Mouse (Mus musculus) liver, embryonic 15.5 days (tissue): ENCODE results near the gene Klrc1. TPM values are rescaled to one million over a fixed set of nuclear protein-coding genes. Genes with fewer than 3 reads are reported as not detected.
"Not testable (repeated sequence)": the region's sequence is repeated elsewhere in the genome, so short reads cannot be mapped to it uniquely, and the experiment has no call there.

ENCODE experiments used
- ATAC-seq: fragments of 200-750 bp; cut with Nextera tagmentation; 2 replicates; pipeline ENCODE4 v1.8.0; 2017; ENCODE audit warnings: moderate number of reproducible peaks, mild to moderate bottlenecking, moderate library complexity; ENCODE audit not compliant: insufficient read depth
- H3K27ac ChIP-seq: fragments of 300-500 bp; sonication (generic); replicated peaks from 2 replicates; pipeline ENCODE4 v1.5.1; 2015; ENCODE audit warnings: mild to moderate bottlenecking, inconsistent platforms
- H3K27me3 ChIP-seq: fragments of 300-500 bp; sonication (generic); 2 replicates; pipeline ENCODE4 v1.6.1; 2015; ENCODE audit warnings: mild to moderate bottlenecking, inconsistent platforms
- H3K36me3 ChIP-seq: fragments of 300-500 bp; sonication (generic); replicated peaks from 2 replicates; pipeline ENCODE4 v1.6.1; 2015; ENCODE audit warnings: moderate library complexity, mild to moderate bottlenecking, inconsistent platforms
- H3K4me1 ChIP-seq: fragments of 300-500 bp; sonication (generic); replicated peaks from 2 replicates; pipeline ENCODE4 v1.6.1; 2015; ENCODE audit warnings: inconsistent platforms
- H3K4me2 ChIP-seq: fragments of 300-500 bp; sonication (generic); 2 replicates; pipeline ENCODE4 v1.6.1; 2015; ENCODE audit warnings: moderate library complexity, mild to moderate bottlenecking, inconsistent platforms
- H3K4me3 ChIP-seq: fragments of 300-500 bp; sonication (generic); replicated peaks from 2 replicates; pipeline ENCODE4 v1.5.1; 2015; ENCODE audit warnings: mild to moderate bottlenecking, inconsistent platforms
- H3K9ac ChIP-seq: fragments of 300-500 bp; sonication (generic); 2 replicates; pipeline ENCODE4 v1.6.1; 2015; ENCODE audit warnings: moderate library complexity, mild to moderate bottlenecking, inconsistent platforms
- H3K9me3 ChIP-seq: fragments of 300-500 bp; sonication (generic); replicated peaks from 2 replicates; pipeline ENCODE4 v1.6.1; 2016; ENCODE audit warnings: inconsistent platforms
- WGBS: fragments of 180-500 bp; shearing (Covaris S2); methylation state at CpG from one replicate; pipeline ENCODE4 v1.1.7; 2015; ENCODE audit warnings: mixed read lengths; ENCODE audit not compliant: insufficient replicate concordance; 5-methylcytosine and 5-hydroxymethylcytosine counted together
- polyA plus RNA-seq: library from polyadenylated mRNA; unstranded; fragments of >200 nt; fragmentation: Nextera tagmentation; extraction: Ambion mirVana; gene quantifications from 2 replicates; pipeline ENCODE4 v1.2.1, GENCODE M21; 2015

The Klrc1 gene
- 0.22 and 0.33 TPM in 2 replicates for polyA plus RNA-seq

DNA sequence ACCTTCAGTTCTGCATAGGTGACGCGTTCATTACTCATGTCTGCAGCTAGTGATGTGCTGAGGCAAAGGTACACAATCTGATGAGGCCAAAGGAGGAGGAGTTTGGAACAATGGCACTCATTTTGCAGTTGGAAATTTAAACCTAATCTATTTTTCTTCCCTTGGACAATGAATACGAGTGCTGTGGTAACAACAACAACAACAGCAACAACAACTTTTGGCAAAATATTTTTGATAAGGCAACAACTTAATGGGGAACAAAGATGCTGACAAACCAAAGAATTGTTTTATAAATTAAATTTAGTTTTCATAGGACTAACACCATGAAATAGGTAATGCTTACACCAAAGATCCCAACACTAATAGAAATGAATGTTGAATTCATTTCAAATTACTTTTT, at the start of gene Klrc1:
Gene Klrc1 (minus strand): TSS at position 101 of the 400 bp plus-strand sequence.
- 57% methylated on average over 3 of the region's 3 CpGs for WGBS
- Histone ChIP-seq H3K9ac (no peak within 1 kb of the TSS), H3K4me2 (no peak within 1 kb of the TSS), H3K4me3 (no peak within 1 kb of the TSS), H3K27ac (no peak within 1 kb of the TSS), H3K27me3 (no peaks in the 10 kb centered on the region), H3K9me3 (no peaks in the 10 kb centered on the region), H3K36me3 (no peaks in the 10 kb centered on the region), H3K4me1 (no peaks in the 10 kb centered on the region)
- no peak for ATAC-seq

DNA sequence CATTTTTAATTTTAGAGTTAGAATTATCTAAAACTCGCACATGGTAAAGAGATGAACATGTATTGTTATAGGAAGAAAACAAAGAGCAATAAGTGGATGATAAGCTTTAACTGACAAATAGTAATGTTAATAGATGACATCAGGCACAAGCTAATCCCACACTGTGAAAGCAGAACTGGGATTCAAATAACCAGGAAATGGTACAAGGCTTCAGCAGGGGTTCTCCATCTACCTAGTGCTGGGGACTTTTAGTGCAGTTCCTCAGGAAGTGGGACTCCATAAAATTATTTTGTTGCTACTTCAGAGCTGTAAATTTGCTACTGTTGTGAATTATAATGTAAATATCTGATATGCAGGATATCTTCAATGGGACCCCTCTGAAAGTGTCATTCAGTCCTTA, 48.5 kb upstream of the Klrc1 start:
- H3K9ac ChIP-seq: no peak overlapping the region
- no peaks in the 10 kb centered on the region for H3K9me3 ChIP-seq
- no peaks in the 10 kb centered on the region for H3K27me3 ChIP-seq
- no peaks in the 10 kb centered on the region for H3K36me3 ChIP-seq
- no peak overlapping the region for H3K27ac ChIP-seq
- no peak for ATAC-seq
- H3K4me1 ChIP-seq: no peaks in the 10 kb centered on the region
- 64% methylated on average over 1 of the region's 1 CpGs for WGBS
- no peak overlapping the region for H3K4me3 ChIP-seq
- H3K4me2 ChIP-seq: no peak overlapping the region

DNA sequence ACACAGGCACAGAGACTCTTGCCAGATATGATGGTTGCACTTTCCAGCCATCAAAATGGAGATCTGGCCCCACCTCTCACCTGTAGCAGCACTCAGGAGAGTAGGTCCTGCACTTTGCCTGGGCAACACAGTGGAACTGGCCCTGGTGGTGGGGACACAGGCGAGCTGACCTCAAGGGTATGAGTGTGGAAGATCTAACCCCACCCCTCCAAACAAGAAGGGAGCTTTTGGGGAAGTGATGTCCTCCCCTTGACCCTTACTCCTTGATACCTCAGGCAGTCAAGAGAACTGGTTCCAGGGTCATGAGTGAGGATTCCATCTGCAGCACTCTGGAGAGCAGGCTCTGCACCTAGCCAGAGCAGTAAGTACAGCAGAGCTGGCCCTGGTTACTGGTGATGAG, 42.6 kb upstream of the Klrc1 start:
- no peak overlapping the region for H3K27ac ChIP-seq
- 33% methylated on average over 1 of the region's 1 CpGs for WGBS
- H3K9me3 ChIP-seq: no peaks in the 10 kb centered on the region
- ATAC-seq: no peak
- H3K4me3 ChIP-seq: no peak overlapping the region
- no peaks in the 10 kb centered on the region for H3K27me3 ChIP-seq
- no peak overlapping the region for H3K4me2 ChIP-seq
- H3K9ac ChIP-seq: no peak overlapping the region
- no peaks in the 10 kb centered on the region for H3K4me1 ChIP-seq
- no peaks in the 10 kb centered on the region for H3K36me3 ChIP-seq

DNA sequence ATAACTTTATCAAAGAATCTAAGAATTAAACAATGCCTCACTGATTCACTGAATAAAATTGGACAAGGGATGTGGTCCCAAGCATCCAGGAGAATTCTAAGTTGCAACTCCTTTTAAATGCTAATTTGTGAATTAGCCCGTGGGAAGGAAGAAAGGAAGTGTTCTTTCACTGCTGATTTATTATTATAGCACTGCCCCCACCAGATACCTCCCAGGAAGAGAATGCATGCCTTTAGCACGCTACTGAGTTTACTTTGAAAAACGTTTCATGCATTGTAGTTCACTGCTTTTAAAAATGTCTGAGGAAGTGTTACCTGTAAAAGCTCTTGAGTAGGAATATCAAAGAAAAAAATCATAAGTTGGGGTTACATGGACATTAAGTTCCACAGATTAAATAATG, 41.7 kb upstream of the Klrc1 start:
- 13% methylated on average over 3 of the region's 3 CpGs for WGBS
- no peak overlapping the region for H3K27ac ChIP-seq
- ATAC-seq: no peak

DNA sequence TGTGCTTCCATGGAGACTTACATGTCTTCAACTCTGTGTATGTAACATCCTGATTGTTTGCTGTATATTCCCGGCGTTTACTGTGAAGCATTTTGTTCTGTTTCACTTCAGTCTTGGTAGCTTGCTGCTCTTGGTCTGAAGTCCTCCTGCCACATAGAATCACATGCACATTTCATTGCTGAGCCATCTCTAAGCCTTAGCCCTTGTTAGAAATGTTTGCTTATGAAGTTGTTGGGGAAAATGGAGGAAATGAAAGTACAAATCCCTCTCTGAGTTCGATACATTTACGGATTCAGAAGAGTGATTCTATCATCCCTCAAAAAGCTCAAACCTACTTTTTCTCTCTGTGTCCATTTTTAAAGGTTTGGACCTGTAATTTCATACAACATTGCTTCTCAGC, 38.3 kb upstream of the Klrc1 start, which contains the start of gene Klri1:
Gene Klri1 (minus strand): TSS at position 101 of the 400 bp plus-strand sequence.
- H3K27ac ChIP-seq: no peak within 1 kb of the TSS
- H3K4me1 ChIP-seq: no peaks in the 10 kb centered on the region
- no peak within 1 kb of the TSS for H3K4me3 ChIP-seq
- H3K27me3 ChIP-seq: no peaks in the 10 kb centered on the region
- WGBS: 65% methylated on average over 4 of the region's 4 CpGs
- ATAC-seq: no peak
- no peak within 1 kb of the TSS for H3K9ac ChIP-seq
- H3K4me2 ChIP-seq: no peak within 1 kb of the TSS
- no peaks in the 10 kb centered on the region for H3K9me3 ChIP-seq
- H3K36me3 ChIP-seq: no peaks in the 10 kb centered on the region

More for the DNA sequence above, 41.7 kb upstream of the Klrc1 start:
- Histone ChIP-seq H3K9ac (no peak overlapping the region), H3K4me3 (no peak overlapping the region), H3K27me3 (no peaks in the 10 kb centered on the region), H3K36me3 (no peaks in the 10 kb centered on the region), H3K4me2 (no peak overlapping the region), H3K9me3 (no peaks in the 10 kb centered on the region), H3K4me1 (no peaks in the 10 kb centered on the region)

DNA sequence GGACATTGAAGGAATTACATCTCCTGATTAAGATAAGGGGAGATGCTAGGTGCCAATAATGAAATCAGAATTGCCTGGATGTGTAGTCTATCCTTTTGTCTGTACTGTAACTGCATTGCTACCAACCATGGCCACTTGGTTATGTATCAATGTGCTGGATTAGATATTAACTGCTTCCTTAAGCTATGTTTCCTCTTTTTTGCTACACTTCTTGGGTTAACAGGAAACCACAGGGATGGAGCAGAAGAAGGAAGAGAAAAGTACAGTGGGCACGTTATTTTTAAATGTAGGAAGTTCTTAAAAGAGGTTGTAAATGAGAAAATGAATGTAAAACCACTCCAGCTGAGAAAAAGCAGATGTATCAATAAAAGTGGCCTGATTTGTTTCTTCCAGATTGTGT, 34.8 kb upstream of the Klrc1 start:
- Histone ChIP-seq H3K9me3 (no peaks in the 10 kb centered on the region), H3K9ac (no peak overlapping the region), H3K4me1 (no peaks in the 10 kb centered on the region), H3K27me3 (no peaks in the 10 kb centered on the region), H3K27ac (no peak overlapping the region), H3K36me3 (no peaks in the 10 kb centered on the region), H3K4me3 (no peak overlapping the region), H3K4me2 (no peak overlapping the region)
- WGBS: 7% methylated on average over 1 of the region's 1 CpGs
- ATAC-seq: no peak

DNA sequence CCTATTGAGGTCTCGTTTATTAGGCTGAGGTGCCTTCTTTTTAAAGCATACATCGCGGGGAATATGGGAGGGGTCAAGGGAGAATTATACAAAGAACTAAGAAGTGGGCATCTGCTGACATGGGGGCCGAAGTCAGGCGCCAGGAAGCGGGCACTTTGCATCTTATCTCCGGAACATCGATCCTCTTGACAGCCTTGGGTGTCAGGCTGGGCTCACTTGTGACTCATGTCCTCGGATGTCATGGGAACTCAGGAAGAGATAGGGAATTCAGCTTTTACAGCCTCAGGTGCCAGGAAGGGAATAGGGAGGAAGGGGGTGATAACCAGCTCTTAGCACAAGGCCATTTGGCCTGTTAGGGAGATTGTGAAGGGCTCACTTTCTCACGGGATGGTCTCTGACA, 12.7 kb upstream of the Klrc1 start:
- ATAC-seq, H3K4me1 ChIP-seq, H3K27ac ChIP-seq, H3K27me3 ChIP-seq, H3K4me2 ChIP-seq, H3K9ac ChIP-seq, H3K9me3 ChIP-seq, H3K36me3 ChIP-seq, H3K4me3 ChIP-seq: not testable (repeated sequence)
- 41% methylated on average over 10 of the region's 10 CpGs for WGBS

DNA sequence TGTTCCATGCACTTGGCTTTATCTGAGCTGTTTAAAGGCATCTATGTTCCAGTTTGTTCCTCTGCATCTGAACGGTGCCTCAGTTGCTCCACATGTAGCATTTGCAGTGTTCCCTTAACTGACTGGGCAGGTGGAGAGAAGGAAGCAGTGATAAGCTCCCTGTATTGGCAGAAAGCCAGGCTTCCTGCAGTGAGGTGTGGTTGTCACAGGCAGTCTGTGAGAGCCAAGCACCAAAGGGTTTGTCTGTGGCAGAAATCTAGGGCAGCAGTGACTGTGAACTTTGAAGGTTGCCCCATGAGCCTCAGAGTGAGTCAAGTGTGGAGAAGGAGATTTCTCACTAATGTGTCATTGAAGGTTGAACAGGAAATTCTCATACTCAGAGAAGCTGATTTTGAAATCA, 1.6 kb upstream of the Klrc1 start:
- 32% methylated on average over 1 of the region's 1 CpGs for WGBS
- Histone ChIP-seq H3K36me3 (no peaks in the 10 kb centered on the region), H3K4me3 (no peak overlapping the region), H3K27ac (no peak overlapping the region), H3K4me1 (no peaks in the 10 kb centered on the region), H3K4me2 (no peak overlapping the region), H3K9ac (no peak overlapping the region), H3K27me3 (no peaks in the 10 kb centered on the region), H3K9me3 (no peaks in the 10 kb centered on the region)
- ATAC-seq: no peak

DNA sequence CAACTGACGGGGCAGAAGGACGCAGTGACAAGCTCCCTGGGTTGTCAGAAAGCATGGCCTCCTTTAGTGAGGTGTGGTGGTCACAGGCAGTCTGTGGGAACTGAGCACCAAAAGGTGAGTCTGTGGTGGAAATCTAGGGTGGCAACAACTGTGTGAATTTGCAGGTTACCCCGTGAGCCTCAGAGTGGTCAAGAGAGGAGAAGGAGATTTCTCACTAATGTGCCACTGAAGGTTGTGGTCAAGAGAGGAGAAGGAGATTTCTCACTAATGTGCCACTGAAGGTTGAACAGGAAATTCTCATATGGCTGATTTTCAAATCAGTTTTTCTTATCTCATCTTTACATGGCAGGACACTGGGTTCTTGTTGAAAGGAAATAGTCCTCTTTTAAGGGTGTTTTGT, 17.5 kb downstream of the Klrc1 start:
- not testable (repeated sequence) for H3K36me3 ChIP-seq, H3K4me3 ChIP-seq, H3K9me3 ChIP-seq, H3K4me2 ChIP-seq, H3K27ac ChIP-seq, H3K9ac ChIP-seq, H3K27me3 ChIP-seq, H3K4me1 ChIP-seq, ATAC-seq
- 0% methylated on average over 1 of the region's 3 CpGs for WGBS

DNA sequence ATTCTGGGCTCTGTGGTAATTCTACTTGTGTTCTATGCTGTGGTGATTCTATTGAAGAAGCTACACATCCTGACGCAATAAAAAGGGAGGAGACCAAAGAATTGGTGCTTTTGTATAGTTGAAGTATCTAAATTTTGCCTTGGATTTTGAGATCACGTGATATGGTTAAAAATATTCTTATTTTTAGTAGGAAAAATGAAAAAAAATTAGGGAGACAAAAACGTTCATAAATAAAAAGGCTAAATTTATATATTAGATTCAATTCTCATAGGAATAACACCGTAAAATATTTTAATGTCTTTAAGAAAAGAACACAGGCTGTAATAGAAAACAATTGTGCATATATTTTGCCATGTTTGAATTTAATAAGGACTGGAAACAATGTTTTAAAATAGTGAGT, 18.2 kb downstream of the Klrc1 start, which contains the start of gene Klrc2:
Gene Klrc2 (minus strand): TSS at position 101 of the 400 bp plus-strand sequence.
- H3K9ac ChIP-seq, H3K4me1 ChIP-seq, H3K36me3 ChIP-seq, H3K27me3 ChIP-seq, ATAC-seq, H3K4me2 ChIP-seq, H3K9me3 ChIP-seq, H3K4me3 ChIP-seq, H3K27ac ChIP-seq: not testable (repeated sequence)
- 54% methylated on average over 4 of the region's 4 CpGs for WGBS

DNA sequence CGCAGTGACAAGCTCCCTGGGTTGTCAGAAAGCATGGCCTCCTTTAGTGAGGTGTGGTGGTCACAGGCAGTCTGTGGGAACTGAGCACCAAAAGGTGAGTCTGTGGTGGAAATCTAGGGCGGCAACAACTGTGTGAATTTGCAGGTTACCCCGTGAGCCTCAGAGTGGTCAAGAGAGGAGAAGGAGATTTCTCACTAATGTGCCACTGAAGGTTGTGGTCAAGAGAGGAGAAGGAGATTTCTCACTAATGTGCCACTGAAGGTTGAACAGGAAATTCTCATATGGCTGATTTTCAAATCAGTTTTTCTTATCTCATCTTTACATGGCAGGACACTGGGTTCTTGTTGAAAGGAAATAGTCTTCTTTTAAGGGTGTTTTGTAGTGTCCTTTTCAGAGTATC, 34.7 kb downstream of the Klrc1 start:
- H3K9ac ChIP-seq, H3K27ac ChIP-seq, H3K36me3 ChIP-seq, H3K4me1 ChIP-seq, H3K4me3 ChIP-seq, H3K4me2 ChIP-seq, ATAC-seq, H3K9me3 ChIP-seq, H3K27me3 ChIP-seq: not testable (repeated sequence)
- WGBS: no CpG with 5 or more reads among the region's 3 CpGs

DNA sequence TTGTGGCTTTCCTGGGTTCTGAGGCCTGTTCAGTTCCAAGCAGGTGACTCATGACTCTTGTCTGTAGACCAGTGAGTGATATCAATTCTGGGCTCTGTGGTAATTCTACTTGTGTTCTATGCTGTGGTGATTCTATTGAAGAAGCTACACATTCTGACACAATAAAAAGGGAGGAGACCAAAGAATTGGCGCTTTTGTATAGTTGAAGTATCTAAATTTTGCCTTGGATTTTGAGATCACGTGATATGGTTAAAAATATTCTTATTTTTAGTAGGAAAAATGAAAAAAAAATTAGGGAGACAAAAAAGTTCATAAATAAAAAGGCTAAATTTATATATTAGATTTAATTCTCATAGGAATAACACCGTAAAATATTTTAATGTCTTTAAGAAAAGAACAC, 35.5 kb downstream of the Klrc1 start, which contains the start of gene Klrc3:
Gene Klrc3 (minus strand): TSS at position 101 of the 400 bp plus-strand sequence.
- WGBS: 64% methylated on average over 3 of the region's 3 CpGs
- not testable (repeated sequence) for ATAC-seq, H3K4me3 ChIP-seq, H3K4me1 ChIP-seq, H3K9ac ChIP-seq, H3K4me2 ChIP-seq, H3K36me3 ChIP-seq, H3K27me3 ChIP-seq, H3K9me3 ChIP-seq, H3K27ac ChIP-seq
